Mouse (Mus musculus): ENCODE data around the gene Gabbr2. TPM values are rescaled to one million over a fixed set of nuclear protein-coding genes. Genes with fewer than 3 reads are reported as not detected.

Gabbr2 gene
- polyA plus RNA-seq (2012; fragmentation: generic; extraction: Trizol): not detected

GRCm38 (mm10) chr4:46991016-46991958, at the start of gene Gabbr2:
Gabbr2 (minus strand) TSS chr4:46991873.

GRCm38 (mm10) chr4:46650086-46650753, 341.5 kb downstream of the Gabbr2 start, which contains the start of gene Tbc1d2:
Tbc1d2 (minus strand) TSS chr4:46650209.

Other genes with a start within 250 kb of the Gabbr2 start
- 1 to 10 TPM; 2.0 to 7.8 TPM for gene Anks6, start 65.6 kb upstream of the Gabbr2 start, polyA plus RNA-seq (2012; fragmentation: generic; extraction: Trizol)
- gene Galnt12, start 100.0 kb upstream of the Gabbr2 start, polyA plus RNA-seq (2012; fragmentation: generic; extraction: Trizol): under 1 TPM; 0.04 to 0.19 TPM
- gene Col15a1, start 216.3 kb upstream of the Gabbr2 start, polyA plus RNA-seq (2012; fragmentation: generic; extraction: Trizol): 1 to 10 TPM in 1 of 2 experiments, under 1 TPM in 1; 0.09 to 3.4 TPM